Mouse (Mus musculus) heart, adult 2 months (tissue): ENCODE results near the gene Rtp4. TPM values are rescaled to one million over a fixed set of nuclear protein-coding genes. Genes with fewer than 3 reads are reported as not detected.

Source experiments
- DNase-seq, 2 experiments: peaks; one replicate each; pipeline ENCODE4 v3.0.0; 2021
- H3K27ac ChIP-seq: fragments of 200-600 bp; 2 replicates; pipeline ENCODE4 v1.8.1; 2022
- H3K27me3 ChIP-seq: fragments of 200-500 bp; 2 replicates; pipeline ENCODE4 v1.6.1; 2012; ENCODE audit warnings: mild to moderate bottlenecking, low read length, inconsistent platforms, mixed read lengths; ENCODE audit not compliant: control insufficient read depth, insufficient read depth
- H3K36me3 ChIP-seq: fragments of 200-500 bp; 2 replicates; pipeline ENCODE4 v1.6.1; 2012; ENCODE audit warnings: low read length, inconsistent platforms; ENCODE audit not compliant: control insufficient read depth, insufficient read depth
- H3K4me1 ChIP-seq: fragments of 200-500 bp; 2 replicates; pipeline ENCODE4 v1.6.1; 2011; ENCODE audit warnings: low read length; ENCODE audit not compliant: control insufficient read depth, insufficient read depth
- H3K4me3 ChIP-seq: fragments of 200-600 bp; 2 replicates; pipeline ENCODE4 v1.8.1; 2022
- H3K79me2 ChIP-seq: fragments of 200-500 bp; replicated peaks from 2 replicates; pipeline ENCODE4 v1.6.1; 2012; ENCODE audit warnings: mild to moderate bottlenecking, inconsistent platforms, low read length, moderate library complexity, mixed read lengths; ENCODE audit not compliant: control insufficient read depth, insufficient read depth
- H3K9ac ChIP-seq: fragments of 200-500 bp; 2 replicates; pipeline ENCODE4 v1.6.1; 2012; ENCODE audit warnings: low read depth, mild to moderate bottlenecking, control low read depth, inconsistent platforms, low read length, mixed read lengths
- CTCF ChIP-seq: fragments of 200-600 bp; IDR thresholded peaks from 2 replicates; pipeline ENCODE4 v1.8.1; 2022; ENCODE audit warnings: antibody characterized with exemption, mild to moderate bottlenecking, moderate library complexity
- EP300 ChIP-seq: fragments of 200-500 bp; IDR thresholded peaks from 2 replicates; pipeline ENCODE4 v1.6.1; 2011; ENCODE audit warnings: low read depth, low read length, control low read depth; ENCODE audit not compliant: insufficient read depth
- POLR2A ChIP-seq: fragments of 200-500 bp; IDR thresholded peaks from 2 replicates; pipeline ENCODE4 v1.6.1; 2011; ENCODE audit warnings: mild to moderate bottlenecking, low read depth, low read length, control low read depth; ENCODE audit not compliant: insufficient read depth
- WGBS: fragments of 180-500 bp; shearing (Covaris S2); methylation state at CpG from one replicate; pipeline ENCODE4 v1.1.7; 2018; 5-methylcytosine and 5-hydroxymethylcytosine counted together
- intact Hi-C: fragments of 180-260 bp; cut with DNase I; formaldehyde crosslinking; loops from one replicate; pipeline ENCODE4 v1.15.1; 2025
- polyA plus RNA-seq: library from polyadenylated mRNA; depleted of rRNA; stranded (reverse); fragments of >200 nt; gene quantifications from 2 replicates; pipeline ENCODE4 v1.2.3, GENCODE M21; 2012
- total RNA-seq, 2 experiments: library from RNA; stranded (reverse); gene quantifications; 2 replicates each; pipeline ENCODE4 v1.2.3; 2021

Rtp4 gene
- total and polyA plus RNA-seq, 3 experiments: 4.5 to 10.4 (median 4.8) TPM

- H3K27me3 ChIP-seq: no peaks in the 10 kb centered on the region
- no peaks in the 10 kb centered on the region for H3K79me2 ChIP-seq
- H3K27ac ChIP-seq: no peak overlapping the region
- DNase-seq: no peak
- H3K4me1 ChIP-seq: peaks cover 1% of the 10 kb centered on the region
- intact Hi-C loops: no loop called here
- no peak overlapping the region for H3K4me3 ChIP-seq
- 92% methylated on average over 3 of the region's 3 CpGs for WGBS
- peaks cover 5% of the 10 kb centered on the region for H3K36me3 ChIP-seq
- no peak for TF ChIP-seq CTCF
- TF ChIP-seq EP300: no peak
- TF ChIP-seq POLR2A: no peak
- no peak overlapping the region for H3K9ac ChIP-seq
Measured at GRCm38 (mm10) chr16:23504320-23504744, 15.8 kb upstream of the Rtp4 start.

- DNase-seq: no peak
- Histone ChIP-seq H3K4me3 (no peak overlapping the region), H3K27me3 (no peaks in the 10 kb centered on the region), H3K36me3 (no peaks in the 10 kb centered on the region), H3K79me2 (no peaks in the 10 kb centered on the region), H3K4me1 (no peaks in the 10 kb centered on the region; the same call in 1 of the 2 replicates), H3K9ac (no peak overlapping the region), H3K27ac (no peak overlapping the region)
- TF ChIP-seq EP300: no peak
- TF ChIP-seq POLR2A: no peak
- TF ChIP-seq CTCF: no peak
- 36% methylated on average over 11 of the region's 11 CpGs for WGBS
- intact Hi-C loops: no loop called here
Measured at GRCm38 (mm10) chr16:23505904-23506687, 14.0 kb upstream of the Rtp4 start.

- no peak for TF ChIP-seq EP300
- no peak for TF ChIP-seq POLR2A
- no peak for TF ChIP-seq CTCF
- Histone ChIP-seq H3K4me1 (peaks cover 8% of the 10 kb centered on the region; the same call in 1 of the 2 replicates), H3K27me3 (no peaks in the 10 kb centered on the region), H3K9ac (no peak overlapping the region), H3K79me2 (no peaks in the 10 kb centered on the region), H3K27ac (no peak overlapping the region), H3K36me3 (no peaks in the 10 kb centered on the region), H3K4me3 (no peak overlapping the region)
- DNase-seq: no peak
- intact Hi-C loops: no loop called here
- 78% methylated on average over 4 of the region's 4 CpGs for WGBS
Measured at GRCm38 (mm10) chr16:23511166-23511935, 8.7 kb upstream of the Rtp4 start.

GRCm38 (mm10) chr16:23513401-23513800, 6.7 kb upstream of the Rtp4 start:
- H3K4me1 ChIP-seq: peaks cover 8% of the 10 kb centered on the region; the same call in 1 of the 2 replicates
- H3K27ac ChIP-seq: no peak overlapping the region
- H3K79me2 ChIP-seq: no peaks in the 10 kb centered on the region
- no peak overlapping the region for H3K4me3 ChIP-seq
- intact Hi-C loops: no loop called here
- no peak overlapping the region for H3K9ac ChIP-seq
- TF ChIP-seq POLR2A: no peak
- no peak for TF ChIP-seq CTCF
- TF ChIP-seq EP300: no peak
- 91% methylated on average over 1 of the region's 1 CpGs for WGBS
- DNase-seq: no peak
- H3K36me3 ChIP-seq: no peaks in the 10 kb centered on the region
- H3K27me3 ChIP-seq: no peaks in the 10 kb centered on the region

GRCm38 (mm10) chr16:23515766-23516165, 4.3 kb upstream of the Rtp4 start:
- Histone ChIP-seq H3K36me3 (no peaks in the 10 kb centered on the region), H3K9ac (no peak overlapping the region), H3K27ac (no peak overlapping the region), H3K4me3 (no peak overlapping the region), H3K27me3 (no peaks in the 10 kb centered on the region), H3K4me1 (peaks cover 11% of the 10 kb centered on the region), H3K79me2 (no peaks in the 10 kb centered on the region)
- 15% methylated on average over 3 of the region's 3 CpGs for WGBS
- intact Hi-C loops: no loop called here
- peak; percentile 44 to 71 for DNase-seq
- no peak for TF ChIP-seq CTCF
- TF ChIP-seq EP300: 0 out of 2 replicates have a peak, but pooled peaks have one; percentile 6

- Histone ChIP-seq H3K4me1 (peaks cover 11% of the 10 kb centered on the region), H3K9ac (no peak overlapping the region), H3K4me3 (no peak overlapping the region), H3K27me3 (no peaks in the 10 kb centered on the region), H3K27ac (no peak overlapping the region), H3K79me2 (no peaks in the 10 kb centered on the region), H3K36me3 (no peaks in the 10 kb centered on the region)
- WGBS: 38% methylated on average over 2 of the region's 2 CpGs
- intact Hi-C loops: no loop called here
- TF ChIP-seq CTCF: no peak
- no peak for TF ChIP-seq POLR2A
- no peak for TF ChIP-seq EP300
- no peak for DNase-seq
Measured at GRCm38 (mm10) chr16:23516606-23517005, 3.5 kb upstream of the Rtp4 start.
